Mouse (Mus musculus): Measurements from ENCODE around the gene Zranb1. TPM values are rescaled to one million over a fixed set of nuclear protein-coding genes. Genes with fewer than 3 reads are reported as not detected.

The Zranb1 gene
- polyA plus RNA-seq, 1 experiment from 2014 or later, result 14.9 TPM

GRCm38 (mm10) chr7:133007343-133007742 is 76.4 kb downstream of the Zranb1 start:
- ATAC-seq (ENCODE audit: low FRiP score, low read depth), result no peak
- Histone ChIP-seq H3K9ac (no peak overlapping the region), H3K27ac (no peak overlapping the region), H3K9me3 (no peaks in the 10 kb centered on the region), H3K4me3 (no peak overlapping the region), H3K4me2 (replicated peaks) (no peak overlapping the region), H3K27me3 (no peaks in the 10 kb centered on the region), H3K36me3 (0 out of 2 replicates have a peak, but pooled peaks cover 14% of the 10 kb centered on the region), H3K4me1 (peaks cover 47% of the 10 kb centered on the region)
- 81% methylated on average over 11 of the region's 11 CpGs for WGBS

GRCm38 (mm10) chr7:133008663-133009062 is 77.7 kb downstream of the Zranb1 start:
- Histone ChIP-seq H3K27ac (no peak overlapping the region), H3K9me3 (no peaks in the 10 kb centered on the region), H3K9ac (no peak overlapping the region), H3K36me3 (0 out of 2 replicates have a peak, but pooled peaks cover 14% of the 10 kb centered on the region), H3K4me3 (no peak overlapping the region), H3K27me3 (no peaks in the 10 kb centered on the region), H3K4me2 (replicated peaks) (no peak overlapping the region), H3K4me1 (peaks cover 47% of the 10 kb centered on the region)
- 88% methylated on average over 4 of the region's 4 CpGs for WGBS
- ATAC-seq (ENCODE audit: low FRiP score, low read depth), result no peak

- Histone ChIP-seq H3K4me1 (peaks cover 49% of the 10 kb centered on the region), H3K36me3 (0 out of 2 replicates have a peak, but pooled peaks cover 13% of the 10 kb centered on the region), H3K4me3 (no peak overlapping the region), H3K27ac (no peak overlapping the region), H3K9ac (no peak overlapping the region), H3K9me3 (no peaks in the 10 kb centered on the region), H3K27me3 (no peaks in the 10 kb centered on the region), H3K4me2 (replicated peaks) (no peak overlapping the region)
- WGBS, result 77% methylated on average over 8 of the region's 8 CpGs
- no peak for ATAC-seq (ENCODE audit: low FRiP score, low read depth)
Observed at GRCm38 (mm10) chr7:133009676-133010075, 78.7 kb downstream of the Zranb1 start.

- no peak overlapping the region for H3K27ac ChIP-seq
- H3K4me2 ChIP-seq (replicated peaks), result no peak overlapping the region
- H3K9me3 ChIP-seq, result no peaks in the 10 kb centered on the region
- H3K9ac ChIP-seq, result no peak overlapping the region
- peaks cover 56% of the 10 kb centered on the region for H3K4me1 ChIP-seq
- no peaks in the 10 kb centered on the region for H3K27me3 ChIP-seq
- WGBS, result 93% methylated on average over 3 of the region's 3 CpGs
- ATAC-seq (ENCODE audit: low FRiP score, low read depth), result no peak
- 0 out of 2 replicates have a peak, but pooled peaks cover 9% of the 10 kb centered on the region for H3K36me3 ChIP-seq
- H3K4me3 ChIP-seq, result no peak overlapping the region
Observed at GRCm38 (mm10) chr7:133010477-133010876, 79.5 kb downstream of the Zranb1 start.

- Histone ChIP-seq H3K27ac (peak overlapping the region; percentile 55; the same call in 1 of the 2 replicates), H3K9me3 (no peaks in the 10 kb centered on the region), H3K36me3 (0 out of 2 replicates have a peak, but pooled peaks cover 9% of the 10 kb centered on the region), H3K4me3 (no peak overlapping the region), H3K4me1 (peaks cover 54% of the 10 kb centered on the region), H3K27me3 (no peaks in the 10 kb centered on the region), H3K4me2 (replicated peaks) (peak overlapping the region; percentile 21; the same call in 1 of the 2 replicates), H3K9ac (no peak overlapping the region)
- WGBS, result 24% methylated on average over 5 of the region's 5 CpGs
- ATAC-seq (ENCODE audit: low FRiP score, low read depth), result peak; percentile 44; the same call in 1 of the 2 replicates
Observed at GRCm38 (mm10) chr7:133011191-133011590, 80.2 kb downstream of the Zranb1 start.

- ATAC-seq (ENCODE audit: low FRiP score, low read depth), result no peak
- H3K4me1 ChIP-seq, result peaks cover 52% of the 10 kb centered on the region
- H3K27me3 ChIP-seq, result no peaks in the 10 kb centered on the region
- H3K27ac ChIP-seq, result no peak overlapping the region
- H3K4me3 ChIP-seq, result no peak overlapping the region
- H3K4me2 ChIP-seq (replicated peaks), result 0 out of 2 replicates have a peak overlapping the region, but pooled peaks have one; percentile 21
- H3K9me3 ChIP-seq, result no peaks in the 10 kb centered on the region
- 47% methylated on average over 4 of the region's 4 CpGs for whole genome bisulfite sequencing
- 0 out of 2 replicates have a peak, but pooled peaks cover 9% of the 10 kb centered on the region for H3K36me3 ChIP-seq
- H3K9ac ChIP-seq, result no peak overlapping the region
Observed at GRCm38 (mm10) chr7:133011611-133012010, 80.7 kb downstream of the Zranb1 start.

- H3K4me3 ChIP-seq, result no peak overlapping the region
- ATAC-seq (ENCODE audit: low FRiP score, low read depth), result no peak
- H3K27ac ChIP-seq, result no peak overlapping the region
- H3K4me1 ChIP-seq, result peaks cover 52% of the 10 kb centered on the region
- 0 out of 2 replicates have a peak, but pooled peaks cover 9% of the 10 kb centered on the region for H3K36me3 ChIP-seq
- no peak overlapping the region for H3K9ac ChIP-seq
- H3K27me3 ChIP-seq, result no peaks in the 10 kb centered on the region
- H3K4me2 ChIP-seq (replicated peaks), result no peak overlapping the region
- no peaks in the 10 kb centered on the region for H3K9me3 ChIP-seq
- WGBS, result 67% methylated on average over 14 of the region's 14 CpGs
Observed at GRCm38 (mm10) chr7:133012637-133013366, 81.9 kb downstream of the Zranb1 start.

GRCm38 (mm10) chr7:133013923-133014322 is 83.0 kb downstream of the Zranb1 start:
- H3K36me3 ChIP-seq, result 0 out of 2 replicates have a peak, but pooled peaks cover 9% of the 10 kb centered on the region
- no peaks in the 10 kb centered on the region for H3K9me3 ChIP-seq
- H3K4me1 ChIP-seq, result peaks cover 55% of the 10 kb centered on the region
- 88% methylated on average over 10 of the region's 10 CpGs for WGBS
- no peaks in the 10 kb centered on the region for H3K27me3 ChIP-seq
- no peak overlapping the region for H3K27ac ChIP-seq
- ATAC-seq (ENCODE audit: low FRiP score, low read depth), result no peak
- H3K4me2 ChIP-seq (replicated peaks), result no peak overlapping the region
- no peak overlapping the region for H3K4me3 ChIP-seq
- H3K9ac ChIP-seq, result no peak overlapping the region

- no peak for ATAC-seq (ENCODE audit: low FRiP score, low read depth)
- no peaks in the 10 kb centered on the region for H3K27me3 ChIP-seq
- H3K4me1 ChIP-seq, result peaks cover 62% of the 10 kb centered on the region
- 0 out of 2 replicates have a peak, but pooled peaks cover 5% of the 10 kb centered on the region for H3K36me3 ChIP-seq
- no peak overlapping the region; the same call in 1 of the 2 replicates for H3K4me2 ChIP-seq (replicated peaks)
- peak overlapping the region; percentile 44; the same call in 1 of the 2 replicates for H3K27ac ChIP-seq
- no peaks in the 10 kb centered on the region for H3K9me3 ChIP-seq
- no peak overlapping the region for H3K9ac ChIP-seq
- no peak overlapping the region for H3K4me3 ChIP-seq
- 91% methylated on average over 14 of the region's 14 CpGs for WGBS
Observed at GRCm38 (mm10) chr7:133014631-133015030, 83.7 kb downstream of the Zranb1 start.

- peaks cover 69% of the 10 kb centered on the region for H3K4me1 ChIP-seq
Observed at GRCm38 (mm10) chr7:133015416-133016070, 84.6 kb downstream of the Zranb1 start.

GRCm38 (mm10) chr7:133018961-133019360 is 88.0 kb downstream of the Zranb1 start:
- H3K4me1 ChIP-seq, result peaks cover 39% of the 10 kb centered on the region
- ATAC-seq (ENCODE audit: low FRiP score, low read depth), result no peak
- H3K27ac ChIP-seq, result peak overlapping the region; percentile 10; the same call in 1 of the 2 replicates
- no peaks in the 10 kb centered on the region for H3K36me3 ChIP-seq
- H3K9me3 ChIP-seq, result no peaks in the 10 kb centered on the region
- no peaks in the 10 kb centered on the region for H3K27me3 ChIP-seq
- WGBS, result 76% methylated on average over 7 of the region's 7 CpGs
- no peak overlapping the region for H3K9ac ChIP-seq
- no peak overlapping the region for H3K4me2 ChIP-seq (replicated peaks)
- H3K4me3 ChIP-seq, result no peak overlapping the region

More at GRCm38 (mm10) chr7:133015416-133016070, 84.6 kb downstream of the Zranb1 start:
- H3K36me3 ChIP-seq, result no peaks in the 10 kb centered on the region
- no peaks in the 10 kb centered on the region for H3K9me3 ChIP-seq
- WGBS, result 48% methylated on average over 7 of the region's 7 CpGs
- H3K27ac ChIP-seq, result peak overlapping the region; percentile 44; the same call in 1 of the 2 replicates
- H3K27me3 ChIP-seq, result no peaks in the 10 kb centered on the region
- H3K4me3 ChIP-seq, result no peak overlapping the region
- ATAC-seq (ENCODE audit: low FRiP score, low read depth), result peak; percentile 45; the same call in 1 of the 2 replicates
- H3K9ac ChIP-seq, result peak overlapping the region; percentile 43; the same call in 1 of the 2 replicates
- 0 out of 2 replicates have a peak overlapping the region, but pooled peaks have one; percentile 4 for H3K4me2 ChIP-seq (replicated peaks)

GRCm38 (mm10) chr7:133019481-133020020 is 88.6 kb downstream of the Zranb1 start:
- Histone ChIP-seq H3K9me3 (no peaks in the 10 kb centered on the region), H3K36me3 (no peaks in the 10 kb centered on the region), H3K27me3 (no peaks in the 10 kb centered on the region), H3K27ac (peak overlapping the region; percentile 10; the same call in 1 of the 2 replicates), H3K4me3 (no peak overlapping the region), H3K4me2 (replicated peaks) (no peak overlapping the region), H3K4me1 (peaks cover 40% of the 10 kb centered on the region), H3K9ac (no peak overlapping the region)
- ATAC-seq (ENCODE audit: low FRiP score, low read depth), result no peak
- 32% methylated on average over 6 of the region's 6 CpGs for WGBS

Data from limb, embryonic 13.5 days (tissue).